Mouse (Mus musculus) layer of hippocampus, postnatal 10 days (tissue): Measurements from ENCODE around the gene Sowahb. TPM values are rescaled to one million over a fixed set of nuclear protein-coding genes. Genes with fewer than 3 reads are reported as not detected.

Experiments used
- DNase-seq, 2 experiments: peaks; one replicate each; pipeline ENCODE4 v3.0.0; 2021; ENCODE audit warnings: low spot score in 2 of 2
- total RNA-seq, 2 experiments: library from RNA; stranded (reverse); gene quantifications; 2 replicates each; pipeline ENCODE4 v1.2.3; 2021

Gene Sowahb
- total RNA-seq, 2 experiments from 2014 or later, result 0.87 to 1.0 TPM

DNA sequence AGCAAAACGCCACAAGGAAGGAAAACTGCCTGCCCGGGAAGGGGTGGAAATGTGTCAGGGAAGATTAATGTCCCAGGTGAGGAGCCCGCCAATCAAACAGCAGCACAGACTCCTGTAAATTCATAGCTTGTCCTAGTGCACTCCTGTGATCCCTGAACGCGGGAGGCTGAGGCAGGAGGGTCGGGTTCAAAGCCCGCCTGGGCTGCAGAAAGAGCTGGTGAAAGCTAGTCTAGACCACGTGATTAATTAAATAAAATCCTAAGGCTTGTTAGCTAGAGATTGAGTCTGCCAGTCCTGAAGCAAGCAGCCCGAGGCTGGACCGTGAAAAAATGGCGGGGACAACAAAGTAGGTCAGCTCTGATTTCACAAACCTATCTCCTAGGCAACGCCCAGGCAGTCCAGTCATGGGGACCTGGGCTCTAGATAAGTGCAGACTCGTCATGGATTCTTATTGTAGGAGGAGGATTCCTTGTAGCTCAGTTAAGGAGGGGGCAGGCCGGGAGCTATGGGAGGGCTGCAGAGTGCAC is 38.9 kb downstream of the Sowahb start:
- DNase-seq, result no peak

GRCm38 (mm10) chr5:93005229-93005814 is 39.5 kb downstream of the Sowahb start:
- no peak for DNase-seq

GRCm38 (mm10) chr5:93002615-93003014 is 42.2 kb downstream of the Sowahb start:
- DNase-seq, result no peak

GRCm38 (mm10) chr5:93000774-93001757 is 43.8 kb downstream of the Sowahb start:
- DNase-seq, result no peak

DNA sequence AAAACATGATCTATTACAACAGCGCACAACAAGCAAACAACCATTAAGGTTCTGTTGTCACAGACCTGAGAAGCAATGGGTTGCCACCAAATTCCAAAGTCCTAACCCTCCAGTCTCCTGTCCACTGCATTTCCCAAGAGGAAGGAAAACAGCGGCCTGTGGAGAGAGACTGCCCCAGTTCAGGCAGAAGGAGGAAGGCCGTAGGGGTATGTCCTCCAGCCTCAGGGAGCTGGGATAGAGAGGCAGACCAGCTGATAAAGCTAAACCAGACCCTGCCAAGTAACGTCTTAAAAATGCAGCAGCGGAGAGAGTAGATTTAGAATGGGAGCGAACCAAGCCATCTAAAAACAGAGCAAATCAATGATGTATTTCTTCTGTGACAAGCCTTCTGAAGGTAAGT is 44.8 kb downstream of the Sowahb start:
- no peak for DNase-seq

- DNase-seq, result no peak
These were observed 46.3 kb downstream of the Sowahb start for GRCm38 (mm10) chr5:92998494-92999016.

DNA sequence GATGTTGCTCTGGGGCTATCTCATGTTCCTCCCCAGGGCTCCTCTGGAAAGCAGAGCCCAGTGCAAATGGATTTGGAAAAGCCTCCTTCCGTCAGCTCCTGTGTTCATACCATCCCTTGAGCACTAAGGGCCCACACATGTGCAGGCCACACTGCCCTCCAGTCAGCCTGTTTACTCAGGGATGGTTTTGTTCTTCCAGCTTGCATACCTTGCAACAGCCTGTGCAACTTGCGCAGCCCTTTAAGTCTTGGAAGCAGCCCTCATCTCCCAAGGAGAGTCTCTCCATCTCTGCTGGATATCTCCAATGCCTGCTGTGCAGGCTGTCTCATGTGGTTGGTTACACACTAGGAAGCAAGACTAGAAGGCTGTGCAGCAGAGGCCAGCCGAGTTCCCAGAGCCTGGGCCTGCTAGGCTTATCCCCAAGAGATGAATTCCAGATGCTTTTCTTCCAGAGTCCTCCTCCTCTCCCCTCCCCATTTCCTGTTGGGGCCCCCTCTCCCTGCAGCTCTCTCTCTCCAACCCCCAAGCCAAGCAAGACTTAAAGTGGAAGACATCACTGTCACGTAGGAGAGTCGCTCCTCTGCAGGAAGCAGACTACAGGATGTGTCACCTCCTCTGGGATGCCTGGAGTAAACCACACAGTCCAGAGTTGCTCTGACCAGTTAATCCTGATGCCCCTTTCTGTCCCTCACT is 47.2 kb downstream of the Sowahb start:
- no peak for DNase-seq

DNA sequence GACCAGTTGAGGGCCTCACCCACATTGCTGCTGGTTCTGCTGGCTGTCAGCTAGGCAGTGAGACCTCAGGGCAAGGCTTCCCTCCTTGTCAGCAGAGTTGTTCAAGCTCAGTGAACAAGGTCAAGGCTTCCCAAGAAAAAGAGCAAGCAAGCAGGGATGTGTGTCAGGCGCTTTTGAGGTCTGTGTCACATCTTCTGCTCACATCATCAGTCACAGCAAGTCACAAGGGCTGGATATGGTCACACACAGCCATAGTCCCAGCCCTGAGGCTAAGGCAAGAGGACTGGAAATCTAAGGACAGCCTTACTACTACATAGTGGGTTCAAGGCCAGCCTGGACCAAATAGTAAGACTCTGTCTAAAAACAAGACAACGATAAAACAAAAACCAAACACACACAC is 50.0 kb downstream of the Sowahb start:
- DNase-seq, result no peak

- DNase-seq, result no peak
These were observed 50.5 kb downstream of the Sowahb start for GRCm38 (mm10) chr5:92994309-92994708.

DNA sequence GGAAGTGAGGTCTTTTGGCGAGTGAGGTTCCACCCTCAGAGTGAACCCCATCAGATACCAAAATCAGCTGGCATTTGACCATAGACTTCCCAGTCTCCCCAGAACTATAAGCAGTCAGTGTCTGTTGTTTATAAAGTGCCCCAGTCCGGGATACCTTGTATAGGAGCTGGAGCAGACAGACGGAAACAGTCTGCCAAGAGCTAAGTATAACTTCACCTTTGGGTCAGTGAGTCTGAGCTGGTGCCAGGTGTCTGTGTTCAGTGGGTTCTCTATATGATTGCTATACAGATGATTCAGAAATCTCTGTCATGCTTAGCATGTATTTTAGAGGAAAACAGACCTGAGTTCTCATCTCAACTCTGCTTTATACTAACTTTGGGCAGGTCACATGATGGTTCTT is 52.7 kb downstream of the Sowahb start:
- DNase-seq, result no peak

Other genes starting within 250 kb of the Sowahb start
- gene Sept11, start 48.4 kb upstream of the Sowahb start, total RNA-seq, result 100 to 1,000 TPM; 147 to 157 TPM
- gene Ccni, start 161.5 kb upstream of the Sowahb start, total RNA-seq, result 100 to 1,000 TPM; 358 to 363 TPM
- gene 2010109A12Rik, start 161.5 kb upstream of the Sowahb start, total RNA-seq, result 1 to 10 TPM in 1 of 2 experiments, under 1 TPM in 1; 0.87 to 1.1 TPM
- 10 to 100 TPM; 42.6 to 52.7 TPM for gene Ccng2, start 222.2 kb upstream of the Sowahb start, total RNA-seq